Mouse (Mus musculus): ENCODE measurements around the gene Plekhm1. TPM values are rescaled to one million over a fixed set of nuclear protein-coding genes. Genes with fewer than 3 reads are reported as not detected.

Gene Plekhm1
- total RNA-seq, 2 experiments from 2014 or later, result 13.4 to 13.6 TPM

DNA sequence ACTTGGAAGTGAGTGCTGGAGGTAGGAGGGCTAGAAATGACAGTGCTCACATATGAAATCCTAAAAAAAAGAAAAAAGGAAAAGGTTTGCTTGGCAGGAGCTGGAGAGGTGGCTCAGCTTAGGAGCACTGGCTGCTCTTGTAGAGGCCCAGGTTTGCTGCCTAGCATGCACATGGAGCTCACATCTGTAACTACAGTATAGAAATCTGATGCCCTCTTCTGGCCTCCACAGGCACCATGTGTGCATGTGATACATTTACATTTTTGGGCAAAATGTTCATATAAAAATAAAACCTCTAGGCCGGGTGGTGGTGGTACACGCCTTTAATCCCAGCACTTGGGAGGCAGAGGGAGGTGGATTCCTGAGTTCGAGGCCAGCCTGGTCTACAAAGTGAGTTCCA, 13.4 kb downstream of the Plekhm1 start:
- intact Hi-C loops (cut with DNase I), result loop anchor here (5.0 kb wide), 1 partner anchor 37 kb away; the partner anchor contains the start of gene Arhgap27
- no peak for DNase-seq (ENCODE audit: extremely low spot score in 1 of 2, low spot score in 2 of 2)

DNA sequence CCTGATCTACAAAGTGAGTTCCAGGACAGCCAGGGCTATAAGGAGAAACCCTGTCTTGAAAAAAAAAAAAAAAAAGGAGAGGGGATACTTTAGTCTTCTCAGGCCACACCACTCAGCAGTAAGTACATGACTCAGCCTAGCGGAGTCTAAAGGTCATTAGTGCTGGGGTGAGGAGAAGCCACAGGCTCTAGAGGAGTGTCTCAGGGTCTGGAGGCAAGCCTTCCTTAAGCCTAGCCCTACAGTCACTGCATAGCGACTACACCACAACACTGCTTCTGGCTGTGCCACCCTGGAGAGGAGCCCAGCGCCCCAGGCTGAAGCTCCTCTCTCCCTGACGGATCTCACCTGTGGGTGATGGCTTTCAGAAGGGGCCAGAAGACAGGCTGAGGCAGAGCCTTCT, 15.8 kb downstream of the Plekhm1 start:
- intact Hi-C loops (cut with DNase I), result loop anchor here (5.0 kb wide), 1 partner anchor 34 kb away; the partner anchor contains the start of gene Arhgap27
- DNase-seq (ENCODE audit: extremely low spot score in 1 of 2, low spot score in 2 of 2), result no peak

DNA sequence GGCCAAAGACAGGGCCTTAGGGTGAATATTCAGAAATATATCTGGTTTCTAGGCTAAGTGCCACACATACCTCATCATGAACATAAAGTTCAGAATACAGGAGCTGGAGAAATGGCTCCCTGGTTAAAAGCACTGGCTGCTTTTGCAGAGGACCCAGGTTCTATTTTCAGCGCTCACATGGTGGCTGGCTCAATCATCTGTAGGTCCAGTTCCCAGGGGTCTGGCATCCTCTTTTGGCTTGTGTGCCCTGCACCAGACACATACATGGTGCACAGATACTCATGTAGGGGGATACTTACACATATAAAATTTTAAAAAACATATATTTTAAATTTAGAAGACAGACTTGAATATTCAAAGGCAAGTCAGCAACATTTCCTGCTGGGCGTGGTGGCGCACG, 16.3 kb downstream of the Plekhm1 start:
- intact Hi-C loops (cut with DNase I), result loop anchor here (5.0 kb wide), 1 partner anchor 34 kb away; the partner anchor contains the start of gene Arhgap27
- DNase-seq (ENCODE audit: extremely low spot score in 1 of 2, low spot score in 2 of 2), result no peak

DNA sequence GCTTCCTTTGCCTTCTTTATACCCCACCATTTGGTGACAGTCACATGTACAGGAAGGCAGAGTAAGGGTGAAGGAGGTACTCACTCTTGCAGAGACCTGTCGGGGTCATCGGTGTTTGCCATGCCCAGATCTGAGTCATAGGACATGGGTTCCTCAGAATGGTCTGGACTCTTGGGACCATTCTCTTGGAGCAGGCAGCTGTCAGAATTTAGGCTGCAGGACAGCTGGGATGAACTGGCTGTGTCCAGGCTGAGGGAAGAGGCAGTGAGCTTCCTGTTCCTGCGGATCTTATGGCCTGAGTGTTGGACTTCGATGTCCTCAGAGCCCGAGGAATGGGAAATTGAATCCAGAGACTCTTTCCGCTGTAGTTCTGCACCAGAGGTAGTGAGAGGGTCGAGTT, 17.9 kb downstream of the Plekhm1 start:
- no peak for DNase-seq (ENCODE audit: extremely low spot score in 1 of 2, low spot score in 2 of 2)
- intact Hi-C loops (cut with DNase I), result loop anchor here (5.0 kb wide), 1 partner anchor 32 kb away; the partner anchor contains the start of gene Arhgap27

DNA sequence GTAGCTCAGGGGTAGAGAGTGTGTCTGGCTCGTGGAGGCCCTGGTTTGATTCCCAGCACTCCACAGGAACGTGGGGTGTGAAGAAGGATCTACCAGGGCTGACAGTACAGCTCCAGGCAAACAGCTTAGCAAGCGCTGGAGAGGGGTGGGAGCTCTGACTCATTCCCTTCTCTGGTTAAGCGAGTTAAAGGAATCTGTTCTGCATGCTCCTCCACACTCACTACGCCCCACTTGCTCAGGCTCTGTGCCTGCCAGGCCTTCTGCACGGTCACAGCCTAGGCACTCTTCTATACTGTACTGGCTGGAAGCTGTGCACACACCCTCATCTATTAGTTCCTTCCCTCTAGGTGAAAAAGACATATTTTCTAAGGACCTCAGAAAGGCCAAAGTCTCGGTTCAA, 18.5 kb downstream of the Plekhm1 start:
- intact Hi-C loops (cut with DNase I), result no loop called here
- no peak for DNase-seq (ENCODE audit: extremely low spot score in 1 of 2, low spot score in 2 of 2)

DNA sequence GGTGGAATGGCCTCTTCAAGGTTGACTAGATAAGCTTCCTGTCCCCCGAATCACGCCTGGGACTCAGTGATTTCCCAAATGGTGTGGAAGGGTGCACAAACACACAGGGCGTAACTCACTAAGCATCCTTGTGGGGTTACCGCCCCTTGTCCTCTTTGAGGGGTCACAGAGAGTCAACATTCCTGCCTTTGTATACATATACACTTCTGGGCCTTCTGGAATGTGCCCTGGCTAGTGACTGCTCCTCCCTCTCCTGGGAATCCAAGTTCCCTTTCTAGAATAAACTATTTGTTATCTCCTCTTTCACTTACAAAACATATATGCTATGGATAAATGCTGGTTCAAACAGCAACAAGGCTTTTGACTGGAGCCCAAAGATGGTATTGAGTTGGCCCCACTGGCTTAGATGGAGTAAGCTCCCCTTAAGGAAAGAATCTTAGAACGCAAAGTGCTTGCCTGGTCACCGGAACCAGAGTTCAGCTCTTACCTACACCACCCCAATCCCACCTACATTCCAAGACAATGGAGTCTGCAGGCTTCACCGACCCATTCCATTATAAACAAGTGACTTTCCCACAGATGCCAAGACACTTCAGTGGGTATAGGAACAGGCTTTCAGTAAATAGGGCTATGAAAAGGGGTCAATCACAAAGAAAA, 24.5 kb downstream of the Plekhm1 start:
- intact Hi-C loops (cut with DNase I), result no loop called here
- no peak for DNase-seq (ENCODE audit: extremely low spot score in 1 of 2, low spot score in 2 of 2)

DNA sequence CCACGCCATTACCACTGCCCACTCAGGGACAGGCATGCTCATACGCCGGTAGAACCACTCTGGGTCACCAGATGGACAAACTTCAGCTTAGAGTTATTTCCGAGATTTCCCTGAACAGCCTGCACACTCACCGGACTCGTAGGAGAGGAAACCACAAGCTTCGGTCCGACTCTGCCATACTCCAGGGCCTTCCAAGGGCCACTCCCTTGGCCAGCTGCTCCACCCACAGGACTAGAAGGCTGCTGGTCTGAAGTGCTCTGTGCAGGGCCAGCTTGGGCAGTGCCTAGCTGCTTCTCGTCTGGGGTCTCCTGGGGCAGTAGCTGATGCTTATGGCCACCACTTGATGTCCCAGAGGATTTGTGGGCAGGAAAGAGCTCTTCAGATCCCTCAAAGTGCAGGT, 25.7 kb downstream of the Plekhm1 start:
- no peak for DNase-seq (ENCODE audit: extremely low spot score in 1 of 2, low spot score in 2 of 2)
- intact Hi-C loops (cut with DNase I), result no loop called here

DNA sequence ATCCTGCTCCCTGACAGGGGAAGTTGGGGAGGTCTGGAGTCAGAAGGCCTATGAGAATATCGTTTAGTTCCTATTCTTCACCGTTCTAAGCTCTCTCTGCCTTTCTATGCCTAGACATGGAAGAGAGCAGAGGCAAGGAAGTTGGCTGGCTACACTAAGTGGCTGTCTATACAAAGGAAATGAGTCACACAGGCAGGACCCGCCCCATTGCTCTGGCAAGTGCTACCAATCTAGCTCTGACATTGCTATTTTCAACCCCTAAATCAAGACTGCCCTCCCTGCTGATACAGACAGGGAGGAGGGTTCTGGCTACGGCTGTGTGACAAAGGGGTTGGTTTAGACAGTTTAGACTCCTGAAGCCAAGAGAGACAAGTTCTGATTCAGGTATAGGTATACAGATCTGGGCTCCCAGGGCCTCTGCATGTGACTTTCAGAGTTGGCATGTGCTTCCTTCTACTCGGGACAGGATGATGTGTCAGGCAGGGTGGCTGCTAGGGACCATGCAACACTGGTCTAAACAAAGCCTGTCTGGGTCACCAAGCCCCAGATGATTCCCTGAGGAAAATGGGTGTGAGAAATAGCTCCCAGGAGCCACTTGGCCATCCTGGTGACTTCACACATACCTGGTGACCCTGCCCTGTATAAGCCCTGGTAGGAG, 30.4 kb downstream of the Plekhm1 start:
- intact Hi-C loops (cut with DNase I), result no loop called here

DNA sequence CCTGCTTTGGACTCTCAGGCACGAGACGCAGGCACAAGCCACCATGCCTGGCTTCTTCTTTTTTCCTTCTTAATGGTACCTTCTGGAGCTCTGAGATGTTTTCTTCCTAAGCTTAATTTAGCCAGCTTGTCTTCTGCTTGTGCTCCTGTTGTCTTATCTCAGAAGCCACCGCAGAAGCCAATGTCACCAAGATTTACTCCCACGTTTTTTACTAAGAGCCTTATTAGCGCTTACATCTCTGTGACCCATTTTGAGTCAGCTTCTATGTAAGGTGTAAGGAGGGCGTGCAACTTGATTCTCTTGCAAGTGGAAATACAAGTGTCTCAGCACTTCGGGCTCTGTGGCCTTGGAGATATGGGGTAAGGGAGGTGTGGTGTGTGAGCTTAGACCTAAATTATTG, 31.0 kb downstream of the Plekhm1 start:
- no peak for DNase-seq (ENCODE audit: extremely low spot score in 1 of 2, low spot score in 2 of 2)
- intact Hi-C loops (cut with DNase I), result no loop called here

More for the DNA sequence above, 30.4 kb downstream of the Plekhm1 start:
- DNase-seq (ENCODE audit: extremely low spot score in 1 of 2, low spot score in 2 of 2), result peak in 1 of 2 experiments; percentile 67

DNA sequence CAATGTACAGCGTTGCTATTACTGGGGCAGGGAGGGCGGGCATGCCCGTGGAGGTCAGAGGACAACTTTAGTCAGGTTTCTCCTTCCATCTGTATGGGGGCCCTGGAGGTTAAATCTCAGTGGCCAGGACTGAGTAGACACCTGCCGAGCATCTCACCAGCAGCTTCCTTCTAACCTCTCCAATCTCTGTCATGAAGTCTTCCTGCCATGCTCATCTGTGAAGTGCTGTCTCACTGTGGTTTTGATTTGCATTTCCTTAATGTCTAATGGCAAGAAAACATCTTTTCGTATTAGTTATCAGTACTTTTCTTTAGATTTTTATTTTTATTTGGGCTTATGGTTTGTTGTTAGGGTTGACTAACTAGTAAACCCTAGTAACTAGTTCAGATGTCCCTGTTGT, 32.0 kb downstream of the Plekhm1 start:
- intact Hi-C loops (cut with DNase I), result no loop called here

DNA sequence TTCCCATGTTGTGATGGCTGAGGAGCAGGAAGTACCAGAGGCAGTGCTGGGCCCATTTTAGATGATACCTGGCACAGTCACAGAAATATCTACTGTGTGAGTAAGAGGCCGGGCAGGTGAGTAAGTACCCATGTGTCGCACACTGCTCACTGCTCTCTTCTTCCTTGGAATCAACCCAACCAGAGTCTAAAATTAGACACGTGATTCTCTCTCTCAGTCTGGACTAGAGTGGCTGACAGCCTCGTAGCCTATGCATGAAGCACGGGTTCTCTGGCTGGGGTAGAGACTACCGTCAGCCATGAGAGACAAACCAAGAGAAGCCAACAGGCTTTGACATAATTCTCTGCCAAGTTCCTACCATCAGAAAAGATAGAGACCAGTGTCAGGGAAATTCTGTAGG, 34.1 kb downstream of the Plekhm1 start:
- intact Hi-C loops (cut with DNase I), result no loop called here
- DNase-seq (ENCODE audit: extremely low spot score in 1 of 2, low spot score in 2 of 2), result no peak

More for the DNA sequence above, 32.0 kb downstream of the Plekhm1 start:
- DNase-seq (ENCODE audit: extremely low spot score in 1 of 2, low spot score in 2 of 2), result no peak

DNA sequence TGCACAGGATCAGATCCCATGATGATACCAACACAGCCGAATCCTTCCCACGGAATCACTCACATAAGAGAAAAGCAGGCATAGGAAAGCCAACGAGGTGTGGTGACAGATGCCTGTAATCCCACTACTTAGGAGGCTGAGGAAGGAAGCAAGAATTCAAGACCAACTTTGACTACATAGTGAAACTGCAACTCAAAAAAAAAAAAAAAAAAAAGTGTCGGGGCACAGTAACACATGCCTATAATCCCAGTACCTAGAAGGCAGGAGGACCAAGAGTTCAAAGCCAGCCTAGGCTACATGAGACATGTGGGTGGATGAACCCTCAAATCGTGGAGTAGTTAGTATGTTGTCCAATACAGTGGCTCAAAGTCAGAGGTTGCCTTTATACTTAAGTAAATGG, 36.7 kb downstream of the Plekhm1 start:
- intact Hi-C loops (cut with DNase I), result no loop called here
- DNase-seq (ENCODE audit: extremely low spot score in 1 of 2, low spot score in 2 of 2), result no peak

DNA sequence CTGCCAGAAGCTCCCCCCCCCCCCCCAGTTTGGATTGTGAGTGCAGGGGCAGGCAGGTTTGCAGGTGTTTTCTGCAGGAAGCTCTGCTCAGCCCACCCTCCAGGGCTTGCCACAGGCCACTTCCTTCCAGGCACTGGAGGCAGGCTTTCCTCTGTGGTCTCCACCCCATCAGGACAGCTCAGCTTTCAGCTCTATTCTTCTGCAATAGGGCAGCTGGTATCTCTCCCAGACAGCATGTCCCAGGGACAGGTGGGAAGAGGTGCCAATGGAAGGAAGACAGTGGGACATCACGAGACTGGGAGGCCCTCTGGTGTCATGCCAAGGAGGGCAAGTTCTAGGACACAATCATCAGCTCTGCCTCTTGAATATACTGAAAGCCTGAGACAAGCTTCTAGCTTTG, 37.2 kb downstream of the Plekhm1 start:
- DNase-seq (ENCODE audit: extremely low spot score in 1 of 2, low spot score in 2 of 2), result no peak
- intact Hi-C loops (cut with DNase I), result no loop called here

DNA sequence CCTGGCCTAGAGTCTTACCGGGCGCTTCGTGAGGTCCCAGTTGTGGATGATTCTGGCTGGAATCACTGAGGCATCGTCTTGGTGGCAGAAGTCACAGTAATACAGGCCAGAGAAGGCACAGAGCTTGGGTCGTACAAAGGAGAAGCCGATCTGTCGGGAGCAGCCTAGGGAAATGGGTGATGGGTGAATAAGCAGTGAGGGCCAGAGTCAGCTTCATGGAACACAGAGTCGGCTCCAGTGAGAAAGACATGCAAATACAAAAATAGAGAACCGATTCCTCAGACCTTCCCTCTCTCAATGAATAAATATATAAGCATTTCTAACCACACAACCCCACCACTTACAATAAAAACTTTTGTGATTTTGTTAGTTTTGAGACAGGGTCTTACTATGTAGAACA, 38.6 kb downstream of the Plekhm1 start:
- DNase-seq (ENCODE audit: extremely low spot score in 1 of 2, low spot score in 2 of 2), result no peak
- intact Hi-C loops (cut with DNase I), result no loop called here

DNA sequence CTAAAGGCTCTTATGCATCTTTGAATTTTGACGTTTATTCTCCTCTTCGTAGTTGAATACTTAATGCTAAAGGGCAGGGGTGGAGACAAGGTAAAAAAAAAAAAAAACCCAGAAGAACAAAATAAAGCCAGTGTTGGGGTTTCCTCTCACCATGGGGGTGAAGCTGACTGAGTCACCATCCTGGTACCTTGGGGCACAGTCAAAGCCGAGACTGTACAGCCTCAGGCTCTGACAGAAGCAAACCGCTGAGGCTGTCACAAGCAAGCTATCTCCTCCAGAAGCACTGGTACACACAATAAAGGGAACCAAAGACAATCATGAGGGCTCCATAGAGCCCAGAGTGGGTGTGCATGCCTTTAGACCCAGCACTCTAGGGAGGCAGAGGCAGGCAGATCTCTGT, 39.9 kb downstream of the Plekhm1 start:
- DNase-seq (ENCODE audit: extremely low spot score in 1 of 2, low spot score in 2 of 2), result no peak
- intact Hi-C loops (cut with DNase I), result no loop called here

DNA sequence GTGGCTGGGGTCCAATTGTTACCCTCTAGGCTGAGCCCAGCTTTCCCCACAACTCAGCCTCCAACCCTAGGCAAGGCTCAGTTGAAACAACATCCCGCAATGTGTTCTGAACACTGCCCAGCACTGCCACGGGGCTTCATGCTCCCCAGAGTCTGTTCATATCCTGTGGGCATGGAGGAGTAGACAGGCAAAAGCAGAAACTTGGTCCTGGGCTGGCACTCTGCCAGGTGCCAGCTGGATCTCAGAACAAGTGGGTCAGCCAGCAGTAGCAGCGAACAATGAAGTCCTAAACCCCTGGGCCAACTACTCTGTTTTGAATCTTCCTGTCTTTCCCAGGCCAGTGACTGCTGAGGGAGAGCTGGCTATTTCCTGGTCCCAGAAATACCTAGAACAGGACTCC, 40.4 kb downstream of the Plekhm1 start:
- DNase-seq (ENCODE audit: extremely low spot score in 1 of 2, low spot score in 2 of 2), result peak in 1 of 2 experiments; percentile 67
- intact Hi-C loops (cut with DNase I), result no loop called here

DNA sequence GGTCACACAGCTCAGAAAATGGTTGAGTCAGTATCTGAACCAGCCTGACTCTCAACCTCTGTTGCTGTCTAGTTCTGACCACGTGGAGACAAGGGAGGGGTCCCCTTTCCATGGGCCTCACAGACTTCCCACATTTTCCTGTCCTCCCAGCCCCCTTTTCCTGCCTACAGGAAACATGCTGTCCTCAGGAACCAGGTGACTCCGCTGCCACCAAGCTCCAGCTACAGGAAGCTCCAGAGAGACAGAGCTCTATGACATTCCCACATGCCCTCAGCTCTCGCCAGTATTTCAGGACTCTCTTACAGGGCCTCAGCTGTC, 41.3 kb downstream of the Plekhm1 start:
- intact Hi-C loops (cut with DNase I), result no loop called here
- peak in 1 of 2 experiments; percentile 51 for DNase-seq (ENCODE audit: extremely low spot score in 1 of 2, low spot score in 2 of 2)

DNA sequence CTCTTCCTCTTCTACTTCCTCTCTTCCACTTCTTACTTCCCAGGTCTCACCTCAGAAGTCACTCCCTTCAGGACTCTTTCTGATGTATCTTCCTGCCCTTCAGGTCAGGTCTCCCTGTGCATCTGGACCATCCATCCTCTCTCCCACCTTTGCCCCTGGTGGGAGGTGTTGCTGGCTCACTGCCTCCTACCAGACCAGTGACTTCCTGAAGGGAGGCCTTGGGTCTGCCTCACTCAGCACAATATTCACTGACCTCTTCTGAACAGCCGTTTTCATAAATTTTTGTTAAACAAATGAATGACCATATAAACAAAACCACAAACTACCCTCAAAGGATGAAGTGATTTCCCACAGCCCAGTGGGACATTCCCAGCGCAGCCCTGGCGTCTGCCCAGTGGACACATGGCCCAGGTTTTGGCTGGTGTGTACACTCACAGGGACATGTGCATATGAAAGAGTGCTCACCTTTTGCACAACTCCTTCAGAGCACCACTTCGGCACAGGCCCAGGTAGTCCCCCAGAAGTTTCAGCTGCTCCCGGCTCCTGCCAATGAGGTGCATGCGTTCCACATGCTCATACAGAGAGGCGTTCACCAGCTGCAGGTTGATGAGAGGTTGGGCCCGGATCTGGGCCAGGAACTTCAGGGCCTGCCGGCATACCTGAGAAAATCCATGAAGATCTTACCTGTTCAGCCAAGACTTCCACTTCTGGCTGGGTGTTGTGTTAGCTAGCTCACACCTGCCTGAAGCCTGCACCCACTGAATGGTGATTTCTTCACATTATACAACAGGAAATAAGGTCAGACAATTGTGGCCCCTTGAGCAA, 41.9 kb downstream of the Plekhm1 start:
- intact Hi-C loops (cut with DNase I), result no loop called here

DNA sequence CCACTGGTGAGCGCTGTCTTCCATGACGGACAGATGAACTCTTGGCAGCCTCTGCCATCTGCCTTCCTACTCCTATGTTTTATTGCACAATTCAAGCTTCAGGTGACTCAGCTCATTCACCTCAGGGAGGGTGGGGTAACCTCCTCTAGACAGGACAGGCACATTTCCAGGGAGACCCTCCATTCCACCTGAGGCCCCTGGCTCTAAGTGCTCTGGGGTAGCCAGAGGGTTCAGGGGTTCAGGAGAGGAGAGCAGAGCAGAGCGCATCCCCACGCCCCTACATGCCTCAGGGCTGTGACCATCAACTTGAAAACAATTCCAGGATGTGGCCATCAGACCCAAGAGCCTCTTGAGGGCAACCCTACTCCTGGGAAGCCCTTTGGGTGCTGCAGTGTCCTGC, 47.0 kb downstream of the Plekhm1 start:
- no peak for DNase-seq (ENCODE audit: extremely low spot score in 1 of 2, low spot score in 2 of 2)
- intact Hi-C loops (cut with DNase I), result no loop called here

More for the DNA sequence above, 41.9 kb downstream of the Plekhm1 start:
- no peak for DNase-seq (ENCODE audit: extremely low spot score in 1 of 2, low spot score in 2 of 2)

DNA sequence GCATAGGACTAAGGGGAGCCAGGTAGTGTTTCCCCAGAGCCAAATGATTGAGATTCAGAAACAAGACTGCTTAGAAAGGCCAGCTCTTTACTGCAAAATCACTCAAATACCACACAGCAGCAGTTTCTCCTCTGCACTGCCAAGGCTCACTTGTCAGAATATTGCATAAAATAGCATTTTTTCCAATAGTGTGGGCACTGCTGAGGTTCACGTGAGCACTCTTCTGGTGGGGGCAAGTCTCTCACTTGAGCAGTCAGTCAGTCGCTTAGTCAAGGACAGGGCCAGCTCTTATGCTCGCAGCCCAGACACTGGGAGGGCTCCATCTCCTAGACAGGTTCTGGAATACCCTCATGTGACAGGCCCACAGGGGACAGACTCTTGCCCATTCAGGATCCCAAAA, 47.5 kb downstream of the Plekhm1 start:
- DNase-seq (ENCODE audit: extremely low spot score in 1 of 2, low spot score in 2 of 2), result no peak
- intact Hi-C loops (cut with DNase I), result no loop called here

All from left cerebral cortex, postnatal 10 days (tissue).